Mouse (Mus musculus) C2C12 (cell line): ENCODE results near the gene Lenep.

Experiments
- CTCF ChIP-seq: IDR thresholded peaks from one replicate; pipeline ENCODE4 v1.5.1; 2011; ENCODE audit not compliant: control insufficient read depth, insufficient read depth, insufficient read length
- MAX ChIP-seq: IDR thresholded peaks from one replicate; pipeline ENCODE4 v1.6.1; 2011; ENCODE audit warnings: mild to moderate bottlenecking, control low read depth
- USF1 ChIP-seq: IDR thresholded peaks from one replicate; pipeline ENCODE4 v1.6.1; 2011; ENCODE audit warnings: low read depth, mild to moderate bottlenecking, control low read depth, moderate library complexity

DNA sequence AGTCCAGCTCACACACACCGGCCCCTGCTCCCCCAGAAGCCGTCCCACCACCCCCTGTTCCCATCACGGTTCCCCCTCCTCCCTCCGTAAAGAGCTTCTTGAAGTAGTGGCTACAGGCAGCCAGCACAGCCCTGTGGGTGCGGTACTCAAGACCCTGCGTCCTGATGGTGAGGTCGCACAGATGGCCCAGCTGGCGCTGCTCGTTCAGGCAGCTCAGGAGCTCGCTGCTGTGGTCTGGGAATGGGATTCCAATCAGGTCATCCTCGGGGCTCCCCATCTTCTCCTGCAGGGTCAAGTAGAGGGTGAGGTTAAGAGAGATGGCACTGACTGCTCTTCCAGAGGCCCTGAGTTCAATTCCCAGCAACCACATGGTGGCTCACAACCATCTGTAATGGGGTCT, 21.4 kb downstream of the Lenep start:
- TF ChIP-seq USF1 (no peak), CTCF (no peak), MAX (no peak)
